Mouse (Mus musculus) myocyte (in vitro differentiated cells): ENCODE measurements around the gene Pgrmc1.

Source experiments
- E2F4 ChIP-seq: IDR thresholded peaks from one replicate; pipeline ENCODE4 v1.6.1; 2011; ENCODE audit warnings: mild to moderate bottlenecking, control low read depth, moderate library complexity; ENCODE audit not compliant: insufficient read depth
- MAX ChIP-seq: IDR thresholded peaks from one replicate; pipeline ENCODE4 v1.6.1; 2011; ENCODE audit warnings: low read depth, mild to moderate bottlenecking, control low read depth
- MYOD1 ChIP-seq, 3 experiments: IDR thresholded peaks; one replicate each; pipeline ENCODE4 v1.6.1; 2011; ENCODE audit warnings: control low read depth in 2 of 3, low read depth in 2 of 3, mild to moderate bottlenecking in 2 of 3, moderate library complexity in 1 of 3; ENCODE audit not compliant: insufficient read length in 2 of 3, control insufficient read depth in 1 of 3
- MYOG ChIP-seq, 3 experiments: IDR thresholded peaks; one replicate each; pipeline ENCODE4 v1.6.1; 2011; ENCODE audit warnings: control low read depth in 2 of 3, low read depth in 2 of 3, mild to moderate bottlenecking in 2 of 3; ENCODE audit not compliant: insufficient read length in 2 of 3, control insufficient read depth in 1 of 3, insufficient read depth in 1 of 3
- POLR2A ChIP-seq: IDR thresholded peaks from one replicate; pipeline ENCODE4 v1.6.1; 2011; ENCODE audit warnings: low read depth, mild to moderate bottlenecking, control low read depth, moderate library complexity; ENCODE audit not compliant: insufficient read length
- POLR2AphosphoS2 ChIP-seq: IDR thresholded peaks from one replicate; pipeline ENCODE4 v1.6.1; 2011; ENCODE audit warnings: low read depth, control low read depth; ENCODE audit not compliant: insufficient read length
- REST ChIP-seq: IDR thresholded peaks from one replicate; pipeline ENCODE4 v1.6.1; 2011; ENCODE audit warnings: mild to moderate bottlenecking, control low read depth, moderate library complexity; ENCODE audit not compliant: insufficient read depth, insufficient read length
- SRF ChIP-seq: IDR thresholded peaks from one replicate; pipeline ENCODE4 v1.6.1; 2011; ENCODE audit warnings: low read depth; ENCODE audit not compliant: control insufficient read depth, insufficient read length
- TCF12 ChIP-seq: IDR thresholded peaks from one replicate; pipeline ENCODE4 v1.6.1; 2011; ENCODE audit warnings: mild to moderate bottlenecking, control low read depth; ENCODE audit not compliant: poor library complexity, insufficient read depth, severe bottlenecking
- TCF3 ChIP-seq: IDR thresholded peaks from one replicate; pipeline ENCODE4 v1.6.1; 2011; ENCODE audit warnings: low read depth, control low read depth; ENCODE audit not compliant: insufficient read length
- USF1 ChIP-seq: IDR thresholded peaks from one replicate; pipeline ENCODE4 v1.6.1; 2011; ENCODE audit warnings: low read depth, mild to moderate bottlenecking, control low read depth, moderate library complexity

DNA sequence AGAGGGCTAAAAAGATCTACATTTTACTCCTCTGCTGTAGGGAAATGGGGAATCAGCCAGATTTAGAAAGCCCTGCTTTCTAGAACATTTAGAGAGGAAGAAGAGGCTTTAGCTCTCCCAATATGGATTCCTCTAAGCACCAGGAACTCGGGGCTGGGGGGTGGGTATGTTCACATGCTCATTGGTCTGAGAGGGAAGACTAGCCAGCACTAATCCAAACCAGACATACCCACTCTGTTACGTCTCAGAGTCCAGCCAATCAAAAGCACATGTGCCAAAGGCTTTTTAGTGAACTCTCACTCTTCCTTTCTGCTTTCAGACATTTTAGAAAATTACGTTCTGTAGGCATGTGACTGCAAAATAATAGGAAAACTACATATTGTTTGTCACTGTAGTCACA is 1.6 kb downstream of the Pgrmc1 start:
- no peak for TF ChIP-seq TCF12
- TF ChIP-seq MYOD1 (IDR thresholded peaks at IDR 0.05; ENCODE audit: control insufficient read depth in 1 of 3, insufficient read length in 2 of 3, low read depth in 2 of 3), result no peak
- no peak for TF ChIP-seq POLR2A
- TF ChIP-seq USF1, result no peak
- TF ChIP-seq MAX, result no peak
- no peak for TF ChIP-seq POLR2AphosphoS2
- TF ChIP-seq MYOG (IDR thresholded peaks at IDR 0.05; ENCODE audit: control insufficient read depth in 1 of 3, insufficient read depth in 1 of 3, insufficient read length in 2 of 3, low read depth in 2 of 3), result no peak
- TF ChIP-seq REST, result no peak
- no peak for TF ChIP-seq SRF
- no peak for TF ChIP-seq E2F4
- no peak for TF ChIP-seq TCF3
